Mouse (Mus musculus) heart, adult 18-20 months (tissue): Measurements from ENCODE around the gene Ipo13. TPM values are rescaled to one million over a fixed set of nuclear protein-coding genes. Genes with fewer than 3 reads are reported as not detected.

Source experiments
- DNase-seq, 2 experiments: peaks; one replicate each; pipeline ENCODE4 v3.0.0; 2021 to 2022; ENCODE audit warnings: mixed read lengths in 1 of 2
- total RNA-seq, 2 experiments: library from RNA; stranded (reverse); gene quantifications; 2 replicates each; pipeline ENCODE4 v1.2.3; 2021

Ipo13 gene
- total RNA-seq, 2 experiments from 2014 or later, result 68.3 to 72.5 TPM

GRCm38 (mm10) chr4:117914031-117914430, 768 bp downstream of the Ipo13 start:
- DNase-seq, result peak in 1 of 2 experiments; percentile 30

- peak; percentile 36 to 39 for DNase-seq
These were observed 1.4 kb downstream of the Ipo13 start for GRCm38 (mm10) chr4:117913421-117913820.

GRCm38 (mm10) chr4:117912685-117913273, 2.0 kb downstream of the Ipo13 start:
- no peak for DNase-seq

- no peak for DNase-seq
These were observed 2.7 kb downstream of the Ipo13 start for GRCm38 (mm10) chr4:117912131-117912561.

GRCm38 (mm10) chr4:117908834-117909453, 5.9 kb downstream of the Ipo13 start:
- DNase-seq, result peak in 1 of 2 experiments; percentile 18

GRCm38 (mm10) chr4:117906196-117906595, 8.6 kb downstream of the Ipo13 start:
- DNase-seq, result no peak

- DNase-seq, result no peak
These were observed 10.0 kb downstream of the Ipo13 start for GRCm38 (mm10) chr4:117904761-117905160.

GRCm38 (mm10) chr4:117904094-117904493, 10.7 kb downstream of the Ipo13 start:
- no peak for DNase-seq

- DNase-seq, result no peak
These were observed 16.7 kb downstream of the Ipo13 start for GRCm38 (mm10) chr4:117898111-117898510.

GRCm38 (mm10) chr4:117896031-117896430, 18.8 kb downstream of the Ipo13 start:
- no peak for DNase-seq

GRCm38 (mm10) chr4:117895339-117895738, 19.5 kb downstream of the Ipo13 start:
- no peak for DNase-seq

- DNase-seq, result no peak
These were observed 20.2 kb downstream of the Ipo13 start for GRCm38 (mm10) chr4:117894601-117895000.

- peak; percentile 38 to 74 for DNase-seq
These were observed 21.4 kb downstream of the Ipo13 start for GRCm38 (mm10) chr4:117893376-117893775.

GRCm38 (mm10) chr4:117891738-117892161, 23.0 kb downstream of the Ipo13 start, which contains the start of gene Dph2:
TSS of gene Dph2 (minus strand) at chr4:117892032.
- DNase-seq, result peak; percentile 91 to 93

GRCm38 (mm10) chr4:117890750-117891149, 24.0 kb downstream of the Ipo13 start:
- no peak for DNase-seq

- DNase-seq, result no peak
These were observed 24.8 kb downstream of the Ipo13 start for GRCm38 (mm10) chr4:117890031-117890430.

GRCm38 (mm10) chr4:117889471-117889870, 25.3 kb downstream of the Ipo13 start:
- no peak for DNase-seq

GRCm38 (mm10) chr4:117887920-117888319, 26.9 kb downstream of the Ipo13 start:
- no peak for DNase-seq

GRCm38 (mm10) chr4:117887133-117887532, 27.7 kb downstream of the Ipo13 start, which contains the start of gene Atp6v0b:
TSS of gene Atp6v0b (minus strand) at chr4:117887333.
- peak; percentile 95 for DNase-seq

- peak; percentile 29 to 42 for DNase-seq
These were observed 28.2 kb downstream of the Ipo13 start for GRCm38 (mm10) chr4:117886644-117887043.

GRCm38 (mm10) chr4:117885994-117886393, 28.8 kb downstream of the Ipo13 start:
- DNase-seq, result no peak

- DNase-seq, result no peak
These were observed 29.7 kb downstream of the Ipo13 start for GRCm38 (mm10) chr4:117885093-117885492.

GRCm38 (mm10) chr4:117884146-117884545, 30.7 kb downstream of the Ipo13 start:
- DNase-seq, result no peak
